Mouse (Mus musculus) heart, adult 9 months (tissue): ENCODE results near the gene Calca.
"Not testable (repeated sequence)": the region's sequence is repeated elsewhere in the genome, so short reads cannot be mapped to it uniquely, and the experiment has no call there.

Experiments used
- DNase-seq, 2 experiments: peaks; one replicate each; pipeline ENCODE4 v3.0.0; 2022; ENCODE audit warnings: low spot score in 2 of 2

The Calca gene

DNA sequence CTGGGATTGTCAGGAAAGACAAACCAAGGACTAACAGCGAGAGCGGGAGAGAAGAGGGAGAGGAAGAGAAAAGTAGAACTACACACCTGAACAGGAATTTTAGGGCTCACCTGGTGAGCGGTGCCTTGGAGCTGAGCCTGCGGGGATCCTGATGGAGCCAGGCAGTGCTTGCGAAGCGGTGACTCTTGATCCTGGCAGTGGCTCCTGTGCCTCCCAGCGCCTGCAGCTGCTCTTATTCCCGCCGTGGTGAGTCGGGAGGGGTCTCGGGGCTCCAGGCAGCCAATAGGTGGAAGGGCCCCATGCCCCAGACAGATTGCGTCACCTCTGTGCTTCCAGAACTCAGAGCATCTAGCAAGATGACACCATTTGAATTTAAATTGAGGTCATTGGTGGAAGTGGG is at the start of gene Calca:
Gene Calca, minus strand, starts transcription at position 256 of the 400 bp plus-strand sequence.
- DNase-seq, result no peak

GRCm38 (mm10) chr7:114672697-114673096 is 36.5 kb upstream of the Calca start:
- no peak for DNase-seq

- DNase-seq, result no peak
Measured at GRCm38 (mm10) chr7:114671405-114671804, 35.2 kb upstream of the Calca start.

- DNase-seq, result no peak
Measured at GRCm38 (mm10) chr7:114649730-114650129, 13.6 kb upstream of the Calca start.

GRCm38 (mm10) chr7:114648791-114649190 is 12.6 kb upstream of the Calca start:
- DNase-seq, result no peak

DNA sequence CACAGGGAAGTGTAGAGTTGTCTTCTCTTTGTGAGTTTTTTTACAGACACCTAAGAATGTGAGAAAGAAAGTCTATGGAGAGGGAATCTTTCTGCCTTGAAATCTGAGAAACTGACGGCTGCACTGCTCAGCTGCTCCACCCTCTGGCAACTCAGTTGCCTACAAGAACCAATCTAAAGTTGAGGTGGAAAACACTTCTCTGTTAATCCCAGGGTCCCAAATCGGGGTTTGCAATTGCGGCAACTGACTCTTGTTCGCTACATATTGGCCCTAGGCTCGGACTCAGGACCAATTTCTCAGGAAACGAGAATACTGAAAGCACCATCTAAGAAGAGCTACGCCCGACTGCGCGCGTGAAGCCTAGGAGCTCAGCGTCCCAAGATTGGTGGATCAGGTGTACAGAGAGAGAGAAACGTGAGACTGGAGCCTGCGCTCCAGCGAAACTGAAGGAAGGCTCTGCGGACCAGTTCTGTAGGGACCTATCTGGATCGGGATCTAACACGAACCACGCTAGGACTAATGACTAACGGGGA is 522 bp downstream of the Calca start:
- peak in 1 of 2 experiments; percentile 8 for DNase-seq

- no peak for DNase-seq
Measured at GRCm38 (mm10) chr7:114634386-114634785, 1.8 kb downstream of the Calca start.

GRCm38 (mm10) chr7:114625966-114626365 is 10.2 kb downstream of the Calca start:
- DNase-seq, result no peak

DNA sequence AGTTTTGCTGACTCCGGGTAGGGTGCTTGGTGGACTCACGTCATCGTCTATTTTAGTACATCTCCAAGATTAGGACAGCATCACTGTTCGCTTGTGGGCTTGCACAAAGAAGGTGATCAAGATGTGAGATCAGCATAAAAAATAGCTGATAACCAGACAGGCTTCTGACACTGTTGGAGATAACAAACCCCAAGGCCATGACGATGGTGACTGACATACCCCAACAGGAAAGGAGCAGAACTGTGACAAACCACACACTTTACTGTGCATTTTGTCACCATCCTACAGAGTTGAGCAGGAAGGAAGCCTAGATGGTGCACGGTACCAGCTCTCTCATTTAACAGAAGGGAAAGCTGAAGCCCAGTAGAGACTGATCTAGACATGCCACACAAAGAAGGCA is 19.4 kb downstream of the Calca start:
- DNase-seq, result no peak

DNA sequence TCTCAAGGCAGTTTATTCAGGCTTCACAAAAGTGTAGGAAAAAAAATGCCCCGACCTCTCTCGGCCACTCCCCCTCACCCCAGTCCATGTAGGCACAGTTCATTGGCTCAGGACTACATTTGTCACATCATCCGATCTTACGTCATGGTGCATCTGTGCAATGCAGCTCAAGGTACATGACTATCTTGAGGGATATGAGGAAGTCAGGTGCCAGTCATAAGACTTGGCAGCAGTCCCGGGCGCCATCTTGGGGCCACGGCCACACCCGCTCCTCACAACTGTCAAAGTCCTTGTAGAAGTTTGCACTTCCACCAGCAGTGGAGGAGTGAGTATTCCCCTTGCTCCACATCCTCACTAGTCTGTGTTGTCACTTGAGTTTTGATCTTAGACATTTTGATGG is 41.8 kb downstream of the Calca start:
- DNase-seq, result not testable (repeated sequence)

GRCm38 (mm10) chr7:114582441-114582840 is 53.7 kb downstream of the Calca start:
- no peak for DNase-seq
